Mouse (Mus musculus) megakaryocyte, embryonic 14.5 days (primary cell): Measurements from ENCODE around the gene Zic2.

Experiments used
- FLI1 ChIP-seq: IDR thresholded peaks from 2 replicates; pipeline ENCODE4 v1.6.1; 2012; ENCODE audit warnings: low read length, inconsistent platforms, mixed read lengths
- GATA1 ChIP-seq: IDR thresholded peaks from 3 replicates; pipeline ENCODE4 v1.6.1; 2012; ENCODE audit warnings: mixed read lengths, low read length, inconsistent platforms, borderline replicate concordance

DNA sequence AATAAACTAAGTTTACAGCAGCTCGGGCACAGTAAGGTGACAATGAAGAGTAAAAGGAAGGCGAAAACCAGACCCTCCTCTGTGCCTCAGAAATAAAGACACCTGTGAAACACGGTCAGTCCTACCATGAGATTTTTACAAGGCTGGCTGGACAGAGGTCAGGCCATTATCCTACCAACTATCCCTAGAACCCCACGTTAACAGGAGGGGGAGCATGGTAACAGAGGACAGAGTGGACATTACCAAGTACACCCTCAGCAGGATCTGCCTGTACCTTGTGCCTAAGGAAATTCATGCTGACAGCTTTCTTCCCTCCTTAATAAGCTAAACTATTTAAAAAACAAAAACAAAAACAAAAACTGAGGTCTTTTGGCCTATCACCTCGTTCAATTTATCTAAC is 15.0 kb upstream of the Zic2 start:
- no peak for TF ChIP-seq GATA1
- TF ChIP-seq FLI1 = no peak
